Mouse (Mus musculus): ENCODE measurements around the gene Cdk14. TPM values are rescaled to one million over a fixed set of nuclear protein-coding genes. Genes with fewer than 3 reads are reported as not detected.
A peak's percentile ranks its signal among the peaks of the same experiment; 100 is the strongest.

Cdk14 gene
- polyA plus RNA-seq, 1 experiment = 11.2 TPM

DNA sequence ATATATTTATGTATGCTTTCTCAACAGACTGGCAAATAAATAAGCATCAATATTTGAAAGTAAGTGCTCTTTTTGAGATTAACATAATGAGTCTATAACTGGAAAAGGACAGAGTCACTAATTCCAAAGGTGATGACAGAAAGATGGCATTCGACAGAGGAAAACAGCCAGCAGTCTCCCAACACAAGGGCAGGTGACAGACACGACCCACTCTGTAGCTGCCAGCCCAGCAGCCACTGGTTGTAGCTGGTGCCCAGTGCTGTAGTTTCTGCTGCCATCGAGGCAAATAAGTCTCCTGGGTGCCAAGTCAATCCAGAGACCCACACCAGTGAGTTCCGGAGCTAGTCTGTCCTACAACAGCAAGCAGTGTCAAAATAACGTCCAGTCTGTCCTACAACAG is 280.3 kb downstream of the Cdk14 start:
- Histone ChIP-seq H3K4me3 (no peak overlapping the region), H3ac (ENCODE audit: control insufficient read depth, insufficient read length) (no peak overlapping the region), H3K27me3 (ENCODE audit: control insufficient read depth, insufficient read depth, insufficient read length) (no peaks in the 10 kb centered on the region), H3K79me2 (ENCODE audit: control insufficient read depth, insufficient read depth) (no peaks in the 10 kb centered on the region), H3K4me2 (ENCODE audit: low read depth) (no peak overlapping the region), H3K36me3 (ENCODE audit: control insufficient read depth, insufficient read depth) (no peaks in the 10 kb centered on the region)
- TF ChIP-seq TCF12 (IDR thresholded peaks at IDR 0.05; ENCODE audit: insufficient read depth, poor library complexity, severe bottlenecking) (no peak), POLR2AphosphoS2 (IDR thresholded peaks at IDR 0.05; ENCODE audit: insufficient read length, low read depth) (no peak), E2F4 (IDR thresholded peaks at IDR 0.05; ENCODE audit: insufficient read depth) (no peak), TCF3 (IDR thresholded peaks at IDR 0.05; ENCODE audit: insufficient read length, low read depth) (no peak), MYOG (IDR thresholded peaks at IDR 0.05; ENCODE audit: control insufficient read depth in 1 of 3, insufficient read depth in 1 of 3, insufficient read length in 2 of 3, low read depth in 2 of 3) (no peak), USF1 (IDR thresholded peaks at IDR 0.05; ENCODE audit: low read depth) (no peak), POLR2A (IDR thresholded peaks at IDR 0.05; ENCODE audit: insufficient read length, low read depth) (no peak)

- H3K79me2 ChIP-seq (ENCODE audit: control insufficient read depth, insufficient read depth) = no peaks in the 10 kb centered on the region
- H3K4me3 ChIP-seq = no peak overlapping the region
- no peak overlapping the region for H3ac ChIP-seq (ENCODE audit: control insufficient read depth, insufficient read length)
- TF ChIP-seq SRF (IDR thresholded peaks at IDR 0.05; ENCODE audit: control insufficient read depth, insufficient read length, low read depth) (no peak), MAX (IDR thresholded peaks at IDR 0.05; ENCODE audit: low read depth) (no peak), REST (IDR thresholded peaks at IDR 0.05; ENCODE audit: insufficient read depth, insufficient read length) (no peak), CEBPB (IDR thresholded peaks at IDR 0.05; ENCODE audit: insufficient read depth, poor library complexity, severe bottlenecking) (no peak), MYOG (IDR thresholded peaks at IDR 0.05; ENCODE audit: control insufficient read depth in 1 of 3, insufficient read depth in 1 of 3, insufficient read length in 2 of 3, low read depth in 2 of 3) (no peak), TCF3 (IDR thresholded peaks at IDR 0.05; ENCODE audit: insufficient read length, low read depth) (no peak), USF1 (IDR thresholded peaks at IDR 0.05; ENCODE audit: low read depth) (no peak)
- H3K4me2 ChIP-seq (ENCODE audit: low read depth) = no peak overlapping the region
- no peaks in the 10 kb centered on the region for H3K36me3 ChIP-seq (ENCODE audit: control insufficient read depth, insufficient read depth)
- no peaks in the 10 kb centered on the region for H3K27me3 ChIP-seq (ENCODE audit: control insufficient read depth, insufficient read depth, insufficient read length)
Measured at GRCm38 (mm10) chr5:5134905-5135511, 285.1 kb downstream of the Cdk14 start.

- no peaks in the 10 kb centered on the region for H3K36me3 ChIP-seq (ENCODE audit: control insufficient read depth, insufficient read depth)
- no peak overlapping the region for H3K4me2 ChIP-seq (ENCODE audit: low read depth)
- no peak overlapping the region for H3ac ChIP-seq (ENCODE audit: control insufficient read depth, insufficient read length)
- TF ChIP-seq MYOG (IDR thresholded peaks at IDR 0.05; ENCODE audit: control insufficient read depth in 1 of 3, insufficient read depth in 1 of 3, insufficient read length in 2 of 3, low read depth in 2 of 3) (no peak), E2F4 (IDR thresholded peaks at IDR 0.05; ENCODE audit: insufficient read depth) (no peak), MAX (IDR thresholded peaks at IDR 0.05; ENCODE audit: low read depth) (no peak), TCF3 (IDR thresholded peaks at IDR 0.05; ENCODE audit: insufficient read length, low read depth) (no peak), POLR2AphosphoS2 (IDR thresholded peaks at IDR 0.05; ENCODE audit: insufficient read length, low read depth) (no peak), TCF12 (IDR thresholded peaks at IDR 0.05; ENCODE audit: insufficient read depth, poor library complexity, severe bottlenecking) (no peak), MYOD1 (IDR thresholded peaks at IDR 0.05; ENCODE audit: control insufficient read depth in 1 of 3, insufficient read length in 2 of 3, low read depth in 2 of 3) (no peak), USF1 (IDR thresholded peaks at IDR 0.05; ENCODE audit: low read depth) (no peak), POLR2A (IDR thresholded peaks at IDR 0.05; ENCODE audit: insufficient read length, low read depth) (no peak), SRF (IDR thresholded peaks at IDR 0.05; ENCODE audit: control insufficient read depth, insufficient read length, low read depth) (no peak), REST (IDR thresholded peaks at IDR 0.05; ENCODE audit: insufficient read depth, insufficient read length) (no peak), CEBPB (IDR thresholded peaks at IDR 0.05; ENCODE audit: insufficient read depth, poor library complexity, severe bottlenecking) (no peak)
- H3K79me2 ChIP-seq (ENCODE audit: control insufficient read depth, insufficient read depth) = no peaks in the 10 kb centered on the region
- H3K27me3 ChIP-seq (ENCODE audit: control insufficient read depth, insufficient read depth, insufficient read length) = no peaks in the 10 kb centered on the region
- H3K4me3 ChIP-seq = no peak overlapping the region
Measured at GRCm38 (mm10) chr5:5134143-5134904, 285.8 kb downstream of the Cdk14 start.

DNA sequence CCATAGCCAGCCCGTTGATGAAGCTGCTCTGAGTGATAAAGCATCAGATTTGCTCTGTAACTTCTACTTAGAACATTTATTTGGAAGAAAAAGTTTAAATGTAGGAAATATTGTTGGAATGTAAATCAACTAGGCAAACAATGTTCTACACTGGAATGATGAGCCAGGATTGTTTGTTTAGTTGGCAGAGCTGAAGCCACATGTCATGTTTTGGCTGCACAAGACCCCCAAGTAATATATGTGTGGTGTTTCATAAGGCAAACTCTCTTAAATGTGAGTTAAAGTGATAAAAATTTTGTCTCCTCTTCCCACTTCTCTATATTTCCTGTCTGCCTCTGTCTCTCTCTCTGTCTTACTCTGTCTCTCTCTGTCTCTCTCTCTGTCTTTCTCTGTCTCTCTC is 291.3 kb downstream of the Cdk14 start:
- H3K36me3 ChIP-seq (ENCODE audit: control insufficient read depth, insufficient read depth) = no peaks in the 10 kb centered on the region
- H3K4me2 ChIP-seq (ENCODE audit: low read depth) = no peak overlapping the region
- H3K4me3 ChIP-seq = no peak overlapping the region
- no peaks in the 10 kb centered on the region for H3K27me3 ChIP-seq (ENCODE audit: control insufficient read depth, insufficient read depth, insufficient read length)
- peaks cover 8% of the 10 kb centered on the region for H3K79me2 ChIP-seq (ENCODE audit: control insufficient read depth, insufficient read depth)
- TF ChIP-seq SRF (IDR thresholded peaks at IDR 0.05; ENCODE audit: control insufficient read depth, insufficient read length, low read depth) = no peak
- no peak for TF ChIP-seq POLR2A (IDR thresholded peaks at IDR 0.05; ENCODE audit: insufficient read length, low read depth)
- TF ChIP-seq MAX (IDR thresholded peaks at IDR 0.05; ENCODE audit: low read depth) = no peak
- TF ChIP-seq TCF3 (IDR thresholded peaks at IDR 0.05; ENCODE audit: insufficient read length, low read depth) = no peak
- H3ac ChIP-seq (ENCODE audit: control insufficient read depth, insufficient read length) = no peak overlapping the region

DNA sequence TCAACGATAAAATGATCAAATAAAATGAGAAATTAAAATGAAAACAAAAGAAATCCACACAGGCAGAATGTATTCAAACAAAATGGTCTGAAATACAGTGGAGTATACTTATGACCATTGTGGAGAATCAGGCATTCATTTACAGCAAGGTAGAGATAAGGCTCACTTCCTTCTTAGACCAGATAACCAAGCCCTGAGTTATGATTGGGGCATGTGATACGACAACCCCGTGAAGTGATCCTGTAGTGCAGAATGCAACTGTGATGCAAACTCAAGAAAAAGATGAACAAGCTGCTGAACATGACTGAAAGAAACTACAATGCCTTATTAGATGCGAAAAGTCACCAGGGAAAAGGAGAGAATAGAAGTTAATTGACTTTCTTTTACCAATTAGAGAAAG is 295.5 kb downstream of the Cdk14 start:
- Histone ChIP-seq H3K27me3 (ENCODE audit: control insufficient read depth, insufficient read depth, insufficient read length) (no peaks in the 10 kb centered on the region), H3K4me3 (no peak overlapping the region), H3K79me2 (ENCODE audit: control insufficient read depth, insufficient read depth) (peaks cover 31% of the 10 kb centered on the region), H3K4me2 (ENCODE audit: low read depth) (peak overlapping the region; percentile 63), H3K36me3 (ENCODE audit: control insufficient read depth, insufficient read depth) (no peaks in the 10 kb centered on the region), H3ac (ENCODE audit: control insufficient read depth, insufficient read length) (no peak overlapping the region)
- no peak for TF ChIP-seq POLR2A (IDR thresholded peaks at IDR 0.05; ENCODE audit: insufficient read length, low read depth)
- TF ChIP-seq CEBPB (IDR thresholded peaks at IDR 0.05; ENCODE audit: insufficient read depth, poor library complexity, severe bottlenecking) = peak; percentile 42; the same call in 1 of the 2 replicates
- peak; percentile 61 for TF ChIP-seq USF1 (IDR thresholded peaks at IDR 0.05; ENCODE audit: low read depth)
